Mouse (Mus musculus): ENCODE results near the gene Zfp36l1.

GRCm38 (mm10) chr12:80115863-80116194 lies 3.0 kb upstream of the Zfp36l1 start:
- TF ChIP-seq GATA1 (IDR thresholded peaks at IDR 0.05; ENCODE audit: borderline replicate concordance, low read length) (no peak), FLI1 (IDR thresholded peaks at IDR 0.05; ENCODE audit: low read length) (no peak)

Data from megakaryocyte, embryonic 14.5 days (primary cell).